Mouse (Mus musculus): ENCODE results near the gene Mprip. TPM values are rescaled to one million over a fixed set of nuclear protein-coding genes. Genes with fewer than 3 reads are reported as not detected.

Mprip gene
- polyA plus RNA-seq, 1 experiment from 2014 or later, result 77.4 TPM

- H3K9me3 ChIP-seq, result no peaks in the 10 kb centered on the region
- H3K4me3 ChIP-seq, result no peak overlapping the region
- H3K36me3 ChIP-seq, result peaks cover 56% of the 10 kb centered on the region
- H3K27ac ChIP-seq (replicated peaks), result no peak overlapping the region
- no peaks in the 10 kb centered on the region for H3K4me1 ChIP-seq
- H3K27me3 ChIP-seq, result no peaks in the 10 kb centered on the region
- WGBS, result 96% methylated on average over 3 of the region's 3 CpGs
- no peak for ATAC-seq (replicated peaks)
- no peak overlapping the region for H3K4me2 ChIP-seq (replicated peaks)
- no peak overlapping the region for H3K9ac ChIP-seq (replicated peaks)
These were observed 87.9 kb downstream of the Mprip start for GRCm38 (mm10) chr11:59749050-59749449.

GRCm38 (mm10) chr11:59754504-59754903 lies 93.4 kb downstream of the Mprip start:
- H3K9me3 ChIP-seq, result no peaks in the 10 kb centered on the region
- H3K27ac ChIP-seq (replicated peaks), result no peak overlapping the region
- H3K4me3 ChIP-seq, result no peak overlapping the region
- 95% methylated on average over 6 of the region's 6 CpGs for WGBS
- peaks cover 86% of the 10 kb centered on the region for H3K36me3 ChIP-seq
- no peaks in the 10 kb centered on the region for H3K27me3 ChIP-seq
- no peak for ATAC-seq (replicated peaks)
- H3K4me2 ChIP-seq (replicated peaks), result no peak overlapping the region
- H3K9ac ChIP-seq (replicated peaks), result no peak overlapping the region
- no peaks in the 10 kb centered on the region for H3K4me1 ChIP-seq

DNA sequence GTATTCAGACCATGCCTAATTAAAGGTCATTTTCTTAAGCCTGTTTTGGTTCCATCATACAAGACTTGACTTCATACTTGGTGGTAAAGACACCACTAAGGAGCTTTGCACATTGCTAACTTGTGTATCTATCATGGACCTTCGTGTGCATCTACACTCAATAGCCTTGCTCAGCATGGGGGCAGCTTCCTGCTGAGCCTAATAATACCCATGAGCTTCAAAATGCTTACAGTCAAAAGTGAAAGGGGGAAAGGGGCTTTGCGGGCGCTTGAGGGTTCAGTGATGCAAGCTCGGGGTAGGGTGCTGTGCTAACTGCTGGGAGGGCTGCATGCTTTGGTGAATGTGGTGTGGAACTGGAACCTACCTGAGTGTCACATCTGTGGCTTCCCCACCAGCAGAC lies 95.2 kb downstream of the Mprip start:
- Histone ChIP-seq H3K4me3 (no peak overlapping the region), H3K4me2 (replicated peaks) (no peak overlapping the region), H3K27me3 (no peaks in the 10 kb centered on the region), H3K4me1 (no peaks in the 10 kb centered on the region), H3K36me3 (peaks cover 91% of the 10 kb centered on the region), H3K9ac (replicated peaks) (no peak overlapping the region), H3K27ac (replicated peaks) (no peak overlapping the region), H3K9me3 (no peaks in the 10 kb centered on the region)
- 54% methylated on average over 4 of the region's 4 CpGs for WGBS
- ATAC-seq (replicated peaks), result no peak

DNA sequence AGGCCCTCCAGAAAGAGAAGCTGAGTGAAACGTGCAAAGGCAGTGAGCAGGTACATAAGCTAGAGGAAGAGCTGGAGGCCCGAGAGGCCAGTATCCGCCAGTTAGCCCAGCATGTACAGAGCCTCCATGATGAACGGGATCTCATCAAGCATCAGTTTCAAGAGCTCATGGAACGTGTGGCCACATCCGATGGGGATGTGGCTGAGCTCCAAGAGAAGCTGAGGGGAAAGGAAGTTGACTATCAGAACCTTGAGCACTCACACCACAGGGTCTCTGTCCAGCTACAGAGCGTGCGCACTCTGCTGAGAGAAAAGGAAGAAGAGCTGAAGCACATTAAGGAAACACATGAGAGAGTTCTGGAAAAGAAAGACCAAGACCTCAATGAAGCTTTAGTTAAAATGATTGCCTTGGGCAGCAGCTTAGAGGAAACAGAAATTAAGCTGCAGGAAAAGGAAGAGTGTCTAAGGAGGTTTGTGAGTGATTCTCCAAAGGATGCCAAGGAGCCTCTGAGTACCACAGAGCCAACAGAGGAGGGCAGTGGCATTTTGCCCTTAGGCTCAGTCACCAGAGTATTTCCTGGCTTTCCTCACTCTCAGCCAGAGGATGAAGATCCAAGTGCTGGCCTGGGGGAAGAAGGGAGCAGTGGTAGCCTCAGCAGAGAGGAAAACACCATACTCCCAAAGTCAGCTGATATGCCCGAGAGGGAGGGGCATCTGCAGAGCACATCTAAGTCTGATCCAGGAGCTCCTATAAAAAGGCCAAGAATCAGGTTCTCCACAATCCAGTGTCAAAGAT lies 97.3 kb downstream of the Mprip start:
- Histone ChIP-seq H3K27ac (replicated peaks) (no peak overlapping the region; the same call in 1 of the 2 replicates), H3K9ac (replicated peaks) (no peak overlapping the region), H3K27me3 (no peaks in the 10 kb centered on the region), H3K4me2 (replicated peaks) (no peak overlapping the region), H3K9me3 (no peaks in the 10 kb centered on the region), H3K36me3 (peaks cover 91% of the 10 kb centered on the region), H3K4me1 (no peaks in the 10 kb centered on the region), H3K4me3 (no peak overlapping the region)
- ATAC-seq (replicated peaks), result no peak
- 92% methylated on average over 9 of the region's 9 CpGs for WGBS

DNA sequence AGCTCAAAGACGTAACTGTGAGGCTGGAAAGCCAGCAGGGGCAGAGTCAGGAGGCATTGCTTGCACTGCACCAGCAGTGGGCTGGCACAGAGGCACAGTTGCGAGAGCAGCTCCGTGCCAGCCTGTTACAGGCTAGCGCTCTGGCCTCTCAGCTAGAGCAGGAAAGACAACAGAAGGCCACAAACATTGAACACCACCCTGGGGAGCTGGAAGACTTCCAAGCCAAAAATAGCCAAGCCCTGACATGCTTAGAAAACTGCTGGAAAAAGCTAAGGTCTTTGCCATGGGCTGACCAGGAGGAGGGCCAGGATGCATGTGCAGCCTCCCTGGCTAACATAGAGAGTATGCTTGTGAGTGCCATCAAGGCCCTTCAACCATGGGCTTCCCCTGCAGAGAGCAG lies 98.1 kb downstream of the Mprip start:
- Histone ChIP-seq H3K36me3 (peaks cover 90% of the 10 kb centered on the region), H3K27me3 (no peaks in the 10 kb centered on the region), H3K9ac (replicated peaks) (no peak overlapping the region), H3K4me2 (replicated peaks) (no peak overlapping the region), H3K27ac (replicated peaks) (no peak overlapping the region; the same call in 1 of the 2 replicates), H3K4me1 (no peaks in the 10 kb centered on the region), H3K4me3 (no peak overlapping the region), H3K9me3 (no peaks in the 10 kb centered on the region)
- no peak for ATAC-seq (replicated peaks)
- WGBS, result 72% methylated on average over 4 of the region's 4 CpGs

GRCm38 (mm10) chr11:59759626-59760025 lies 98.5 kb downstream of the Mprip start:
- peaks cover 91% of the 10 kb centered on the region for H3K36me3 ChIP-seq

GRCm38 (mm10) chr11:59760796-59761195 lies 99.7 kb downstream of the Mprip start:
- ATAC-seq (replicated peaks), result no peak
- Histone ChIP-seq H3K9me3 (no peaks in the 10 kb centered on the region), H3K4me2 (replicated peaks) (no peak overlapping the region), H3K27me3 (no peaks in the 10 kb centered on the region), H3K4me3 (no peak overlapping the region), H3K4me1 (no peaks in the 10 kb centered on the region), H3K36me3 (peaks cover 91% of the 10 kb centered on the region), H3K9ac (replicated peaks) (no peak overlapping the region), H3K27ac (replicated peaks) (no peak overlapping the region)
- 98% methylated on average over 6 of the region's 6 CpGs for WGBS

More at GRCm38 (mm10) chr11:59759626-59760025, 98.5 kb downstream of the Mprip start:
- Histone ChIP-seq H3K9me3 (no peaks in the 10 kb centered on the region), H3K4me1 (no peaks in the 10 kb centered on the region), H3K27me3 (no peaks in the 10 kb centered on the region), H3K27ac (replicated peaks) (no peak overlapping the region; the same call in 1 of the 2 replicates), H3K9ac (replicated peaks) (no peak overlapping the region), H3K4me3 (no peak overlapping the region), H3K4me2 (replicated peaks) (no peak overlapping the region)
- no peak for ATAC-seq (replicated peaks)
- 92% methylated on average over 2 of the region's 2 CpGs for WGBS

DNA sequence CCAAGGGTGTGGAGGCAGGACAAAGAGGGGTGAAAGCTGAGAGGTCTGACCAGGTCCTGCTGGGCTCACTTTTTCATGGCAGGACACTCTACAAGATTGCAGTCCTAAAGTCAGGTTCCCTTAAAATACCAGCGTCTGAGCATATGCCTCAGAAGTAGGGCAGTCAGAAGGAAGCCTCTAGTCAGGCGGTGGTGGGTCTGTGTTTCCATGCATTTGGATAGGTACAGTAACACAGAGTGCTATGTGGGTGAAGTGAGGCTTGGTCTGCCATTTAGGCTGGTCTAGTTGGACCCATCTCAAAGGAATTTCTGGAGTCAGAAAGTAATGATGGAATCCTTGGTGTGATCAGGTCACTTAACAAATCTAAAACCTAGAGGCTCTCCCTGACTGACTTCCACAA lies 108.2 kb downstream of the Mprip start:
- Histone ChIP-seq H3K4me3 (no peak overlapping the region), H3K9ac (replicated peaks) (no peak overlapping the region), H3K9me3 (no peaks in the 10 kb centered on the region), H3K4me1 (no peaks in the 10 kb centered on the region), H3K27me3 (no peaks in the 10 kb centered on the region), H3K4me2 (replicated peaks) (no peak overlapping the region), H3K36me3 (peaks cover 96% of the 10 kb centered on the region), H3K27ac (replicated peaks) (no peak overlapping the region)
- no peak for ATAC-seq (replicated peaks)
- 91% methylated on average over 2 of the region's 2 CpGs for WGBS

DNA sequence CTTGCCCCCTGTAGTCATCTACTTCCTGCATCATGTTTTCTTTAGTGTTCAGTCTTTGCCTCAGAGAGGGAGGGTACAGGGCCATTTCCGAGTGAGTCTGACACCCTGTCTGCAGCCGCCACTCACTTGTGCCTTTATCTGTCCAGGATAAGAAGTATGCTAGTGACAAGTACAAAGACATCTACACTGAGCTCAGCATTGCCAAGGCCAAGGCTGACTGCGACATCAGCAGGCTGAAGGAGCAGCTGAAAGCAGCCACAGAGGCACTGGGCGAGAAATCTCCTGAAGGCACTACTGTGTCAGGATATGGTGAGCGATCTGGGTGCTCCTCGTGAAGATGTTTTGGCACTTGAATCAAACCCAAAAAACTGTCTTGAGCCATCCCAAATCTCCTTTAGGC lies 108.6 kb downstream of the Mprip start:
- H3K4me3 ChIP-seq, result no peak overlapping the region
- H3K27me3 ChIP-seq, result no peaks in the 10 kb centered on the region
- H3K36me3 ChIP-seq, result peaks cover 95% of the 10 kb centered on the region
- 90% methylated on average over 6 of the region's 6 CpGs for WGBS
- no peaks in the 10 kb centered on the region for H3K9me3 ChIP-seq
- no peak for ATAC-seq (replicated peaks)
- no peak overlapping the region for H3K4me2 ChIP-seq (replicated peaks)
- no peak overlapping the region for H3K27ac ChIP-seq (replicated peaks)
- no peaks in the 10 kb centered on the region for H3K4me1 ChIP-seq
- no peak overlapping the region for H3K9ac ChIP-seq (replicated peaks)

DNA sequence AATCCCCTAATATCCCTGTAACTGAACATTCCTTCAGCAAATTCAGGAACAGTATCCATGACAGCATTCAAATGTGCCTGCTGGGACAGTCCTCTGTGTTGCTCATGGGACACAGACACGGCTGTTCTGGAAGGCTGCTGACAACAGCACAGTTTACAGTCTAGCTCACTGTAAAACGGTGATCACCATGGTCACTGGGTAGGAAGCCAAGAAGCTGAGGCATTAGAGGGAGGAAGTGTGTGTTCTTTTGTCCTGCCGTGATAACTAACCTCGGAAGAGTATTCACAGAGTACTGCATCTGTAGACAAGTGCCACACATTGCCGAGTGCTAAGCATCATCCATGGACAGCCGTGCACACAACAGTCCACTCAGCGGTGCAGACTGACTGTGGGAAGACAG lies 109.6 kb downstream of the Mprip start:
- Histone ChIP-seq H3K9me3 (no peaks in the 10 kb centered on the region), H3K4me1 (no peaks in the 10 kb centered on the region), H3K27ac (replicated peaks) (no peak overlapping the region), H3K9ac (replicated peaks) (no peak overlapping the region), H3K4me2 (replicated peaks) (no peak overlapping the region), H3K4me3 (no peak overlapping the region), H3K27me3 (no peaks in the 10 kb centered on the region), H3K36me3 (peaks cover 94% of the 10 kb centered on the region)
- 85% methylated on average over 7 of the region's 7 CpGs for WGBS
- no peak for ATAC-seq (replicated peaks)

DNA sequence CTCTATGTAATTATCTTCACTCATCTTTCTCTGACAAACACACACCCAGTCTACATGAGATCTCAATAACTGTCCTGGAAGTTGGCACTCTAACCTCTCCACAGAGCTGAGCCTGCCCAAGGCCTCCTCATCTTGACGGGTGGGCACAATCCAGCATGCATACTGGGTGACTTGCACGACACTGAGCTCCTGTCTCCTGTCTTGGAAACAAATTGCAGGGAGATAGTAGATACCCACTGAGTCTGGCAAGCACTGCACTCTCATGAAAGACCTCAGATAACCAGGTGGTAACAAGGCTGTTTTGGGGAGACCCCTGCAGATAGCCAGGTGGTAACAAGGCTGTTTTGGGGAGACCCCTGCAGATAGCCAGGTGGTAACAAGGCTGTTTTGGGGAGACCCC lies 111.2 kb downstream of the Mprip start:
- ATAC-seq (replicated peaks), result no peak
- H3K9ac ChIP-seq (replicated peaks), result no peak overlapping the region
- no peak overlapping the region for H3K4me3 ChIP-seq
- H3K27ac ChIP-seq (replicated peaks), result no peak overlapping the region
- peaks cover 84% of the 10 kb centered on the region for H3K36me3 ChIP-seq
- H3K4me2 ChIP-seq (replicated peaks), result no peak overlapping the region
- WGBS, result 93% methylated on average over 2 of the region's 2 CpGs
- no peaks in the 10 kb centered on the region for H3K27me3 ChIP-seq
- no peaks in the 10 kb centered on the region for H3K4me1 ChIP-seq
- no peaks in the 10 kb centered on the region for H3K9me3 ChIP-seq

DNA sequence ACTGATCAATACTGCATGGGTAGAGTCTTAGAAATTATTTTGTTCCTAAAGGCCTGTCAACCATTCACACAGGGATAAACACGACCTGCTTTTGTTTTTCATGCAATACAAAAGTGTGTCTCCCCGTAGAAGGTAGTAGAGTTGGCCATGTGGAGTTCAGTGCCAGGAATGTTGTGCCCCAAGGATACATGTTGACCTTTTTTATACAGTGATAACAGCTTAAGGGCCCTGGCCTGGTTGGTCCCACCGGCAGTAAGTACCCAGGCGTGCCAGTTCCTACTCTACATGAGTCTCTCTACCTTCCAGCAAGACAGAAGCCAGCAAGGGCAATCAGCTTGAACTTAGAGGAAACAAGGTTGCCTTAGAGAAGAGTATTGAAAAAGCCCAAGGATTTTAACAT lies 111.8 kb downstream of the Mprip start:
- Histone ChIP-seq H3K9me3 (no peaks in the 10 kb centered on the region), H3K9ac (replicated peaks) (no peak overlapping the region), H3K27ac (replicated peaks) (no peak overlapping the region), H3K4me1 (no peaks in the 10 kb centered on the region), H3K27me3 (no peaks in the 10 kb centered on the region), H3K36me3 (peaks cover 86% of the 10 kb centered on the region), H3K4me3 (no peak overlapping the region), H3K4me2 (replicated peaks) (no peak overlapping the region)
- no peak for ATAC-seq (replicated peaks)
- 90% methylated on average over 4 of the region's 4 CpGs for WGBS

- no peaks in the 10 kb centered on the region for H3K9me3 ChIP-seq
- no peak for ATAC-seq (replicated peaks)
- H3K9ac ChIP-seq (replicated peaks), result no peak overlapping the region
- H3K27ac ChIP-seq (replicated peaks), result no peak overlapping the region
- H3K4me1 ChIP-seq, result no peaks in the 10 kb centered on the region
- peaks cover 81% of the 10 kb centered on the region for H3K36me3 ChIP-seq
- no peak overlapping the region for H3K4me2 ChIP-seq (replicated peaks)
- H3K27me3 ChIP-seq, result no peaks in the 10 kb centered on the region
- H3K4me3 ChIP-seq, result no peak overlapping the region
- WGBS, result 94% methylated on average over 4 of the region's 4 CpGs
These were observed 113.4 kb downstream of the Mprip start for GRCm38 (mm10) chr11:59774522-59774921.

All from forebrain, embryonic 15.5 days (tissue).